Mouse (Mus musculus) testis, adult 10 weeks (tissue): ENCODE data around the gene Ppp4r2. TPM values are rescaled to one million over a fixed set of nuclear protein-coding genes. Genes with fewer than 3 reads are reported as not detected.

Experiments
- polyA plus RNA-seq: library from polyadenylated mRNA; stranded (reverse); fragments of 350-450 nt; fragmentation: Illumina TruSeq; extraction: RNeasy Lipid Tissue Mini Kit (QIAGEN cat#74804); gene quantifications from one replicate; pipeline ENCODE4 v1.2.3, GENCODE M21; 2014; ENCODE audit warnings: low read depth, low replicate concordance

The Ppp4r2 gene
- polyA plus RNA-seq = 124 TPM

GRCm38 (mm10) chr6:100833355-100833754 is at the start of gene Ppp4r2:
Gene Ppp4r2, plus strand, starts transcription at chr6:100833622.

Other genes starting within 250 kb of the Ppp4r2 start
- gene Shq1, start 162.5 kb upstream of the Ppp4r2 start, polyA plus RNA-seq = 3.8 TPM
- 1.2 TPM for gene Gxylt2, start 128.9 kb upstream of the Ppp4r2 start, polyA plus RNA-seq